Mouse (Mus musculus) 3T3-L1 (cell line): Measurements from ENCODE around the gene Tcf19.
"Not testable (repeated sequence)": the region's sequence is repeated elsewhere in the genome, so short reads cannot be mapped to it uniquely, and the experiment has no call there.

ENCODE experiments used
- DNase-seq: peaks from one replicate; pipeline ENCODE4 v3.0.0-alpha.2; 2015; ENCODE audit warnings: low read depth, low spot score

Tcf19 gene

DNA sequence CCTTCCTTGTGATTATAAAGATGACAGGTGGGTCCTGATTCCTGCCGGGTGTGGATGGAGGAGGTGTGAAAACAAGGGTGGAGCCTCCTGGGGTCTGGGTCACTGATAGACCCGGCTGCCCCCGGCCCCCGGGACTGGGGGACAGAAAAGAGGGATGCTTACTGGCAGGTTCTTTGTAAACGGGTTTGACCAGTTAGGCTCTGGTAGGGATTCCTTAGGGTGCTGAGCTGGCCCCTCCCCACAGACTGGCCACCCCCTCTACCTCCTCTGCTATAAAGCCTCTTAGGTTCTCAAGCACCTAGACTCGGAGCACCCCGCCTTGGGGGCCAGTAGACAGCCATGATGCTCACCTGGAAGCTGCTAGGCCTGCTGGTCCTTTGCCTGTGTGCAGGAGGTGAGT is 16.3 kb upstream of the Tcf19 start, which contains the start of gene Psors1c2:
Gene Psors1c2, plus strand, starts transcription at position 301 of the 400 bp plus-strand sequence.
- no peak for DNase-seq

DNA sequence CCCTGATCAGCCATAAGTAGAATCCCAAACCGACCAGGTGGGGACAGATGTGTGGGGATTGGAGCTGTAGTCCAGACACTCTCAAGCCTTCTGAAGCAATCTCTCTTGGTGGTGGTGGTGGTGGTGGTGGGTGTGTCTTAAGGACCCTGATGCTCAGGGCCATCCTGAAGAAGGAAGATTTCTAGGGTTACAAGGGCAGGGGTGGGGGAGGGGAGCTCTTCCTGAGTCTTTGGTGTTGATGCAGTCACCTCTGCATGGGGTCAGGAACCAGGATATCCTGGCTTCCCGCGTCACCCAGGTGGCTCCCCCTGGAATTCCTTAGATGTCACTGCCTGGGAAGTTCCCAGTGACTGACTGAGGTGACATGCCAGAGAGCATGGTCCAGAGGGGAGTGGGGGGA is 15.7 kb upstream of the Tcf19 start:
- no peak for DNase-seq

DNA sequence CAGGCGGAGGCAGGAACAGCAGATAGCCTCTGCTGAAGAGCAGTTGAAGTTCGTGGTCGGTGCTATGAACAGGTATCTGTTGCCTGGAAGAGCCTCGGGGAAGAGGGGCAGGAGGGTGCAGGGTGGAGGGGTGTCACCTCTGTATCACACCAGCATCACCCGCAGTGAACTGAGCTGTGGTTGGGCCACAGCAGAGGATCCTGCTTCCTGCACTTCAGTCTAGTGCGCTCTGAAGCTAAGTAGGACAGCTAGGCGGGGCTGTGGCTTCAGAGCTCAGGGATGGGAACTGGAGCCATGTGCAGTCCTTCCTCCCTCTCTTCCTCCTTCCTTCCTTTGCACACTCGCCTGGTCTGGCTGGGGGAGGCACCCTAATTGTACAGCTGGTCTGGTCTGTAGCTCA is 10.0 kb upstream of the Tcf19 start:
- DNase-seq: no peak

DNA sequence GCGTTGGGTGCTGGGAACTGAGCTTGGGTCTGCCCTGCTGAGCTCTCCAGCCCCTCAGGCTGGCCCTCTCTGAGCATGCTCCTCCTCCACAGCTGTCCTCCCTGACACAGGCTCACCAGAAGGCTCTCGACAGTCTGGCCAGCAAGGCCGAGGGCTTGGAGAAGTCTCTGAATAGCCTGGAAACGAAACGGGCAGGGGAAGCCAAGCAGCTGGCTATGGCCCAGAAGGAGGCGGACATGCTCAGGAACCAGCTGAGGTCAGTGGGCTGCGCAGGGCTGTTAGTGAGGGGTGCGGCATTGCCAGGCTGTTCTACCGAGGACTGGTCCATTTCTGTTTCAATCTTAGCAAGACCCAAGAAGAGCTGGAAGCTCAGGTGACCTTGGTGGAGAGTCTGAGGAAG is 7.7 kb upstream of the Tcf19 start:
- DNase-seq: no peak

DNA sequence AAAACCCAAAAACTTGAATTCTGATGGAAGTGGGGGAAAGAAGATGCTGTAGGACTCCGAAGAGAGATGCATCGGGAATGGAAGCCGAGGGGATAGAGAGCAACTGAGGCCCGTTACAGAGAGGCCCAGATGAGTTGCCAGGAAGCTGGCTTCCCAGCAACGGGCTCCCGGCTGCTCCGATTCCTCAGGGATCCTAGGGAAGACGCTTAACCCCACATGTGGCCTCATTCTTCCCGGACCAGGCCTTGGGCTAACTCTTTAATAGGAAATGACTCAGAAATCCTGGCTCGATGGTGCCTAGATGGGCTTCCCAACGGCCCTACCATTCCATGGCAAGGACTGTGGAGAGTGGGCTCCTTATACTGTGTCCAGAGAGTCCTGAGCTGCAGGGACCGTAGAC is 902 bp upstream of the Tcf19 start:
- peak; percentile 78 for DNase-seq

- peak; percentile 73 for DNase-seq
Measured at GRCm38 (mm10) chr17:35515911-35516640, 548 bp downstream of the Tcf19 start.

DNA sequence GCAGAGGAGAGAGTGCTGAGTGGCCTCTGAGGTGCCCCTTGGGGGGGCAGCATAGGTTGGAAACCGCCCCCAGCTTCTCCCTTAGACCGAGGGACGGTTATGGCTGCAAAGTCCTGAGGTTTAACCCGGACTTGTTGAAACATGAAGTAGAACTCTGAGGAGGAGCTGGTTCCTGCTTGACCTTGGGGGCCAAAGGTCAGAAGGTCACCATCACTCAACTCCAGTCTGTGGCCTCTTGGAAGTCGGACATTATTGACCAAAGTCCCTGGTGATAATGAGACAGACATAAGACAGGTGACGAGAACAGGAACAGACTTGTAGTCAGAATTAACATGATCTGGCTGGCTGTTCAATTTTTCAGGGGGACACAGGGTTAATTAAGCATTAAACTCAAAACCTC is 1.9 kb downstream of the Tcf19 start:
- DNase-seq: no peak

DNA sequence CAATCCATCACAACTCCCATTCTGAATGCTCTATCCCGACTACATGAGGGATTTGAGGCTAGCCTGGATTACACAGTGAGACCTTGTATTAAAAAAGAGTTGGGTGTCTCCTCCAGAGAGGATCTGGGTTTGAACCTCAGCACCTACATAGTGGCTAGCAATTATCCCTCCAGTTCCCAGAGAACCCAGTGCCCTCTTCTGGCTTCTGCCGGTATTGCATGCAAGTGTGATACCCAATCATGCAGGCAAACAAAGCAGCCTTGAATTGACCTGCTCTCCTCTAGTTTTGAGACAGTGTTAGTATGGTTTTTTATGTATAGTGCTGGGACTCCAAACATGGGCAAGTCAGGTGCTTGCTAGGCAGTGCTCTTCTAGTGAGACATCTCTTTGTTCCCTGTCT is 2.7 kb downstream of the Tcf19 start:
- peak; percentile 92 for DNase-seq

GRCm38 (mm10) chr17:35512916-35513626 is 3.6 kb downstream of the Tcf19 start:
- peak; percentile 68 for DNase-seq

- DNase-seq: no peak
Measured at GRCm38 (mm10) chr17:35509284-35509683, 7.3 kb downstream of the Tcf19 start.

GRCm38 (mm10) chr17:35508279-35508678 is 8.3 kb downstream of the Tcf19 start:
- DNase-seq: not testable (repeated sequence)

- no peak for DNase-seq
Measured at GRCm38 (mm10) chr17:35507556-35508260, 8.9 kb downstream of the Tcf19 start.

DNA sequence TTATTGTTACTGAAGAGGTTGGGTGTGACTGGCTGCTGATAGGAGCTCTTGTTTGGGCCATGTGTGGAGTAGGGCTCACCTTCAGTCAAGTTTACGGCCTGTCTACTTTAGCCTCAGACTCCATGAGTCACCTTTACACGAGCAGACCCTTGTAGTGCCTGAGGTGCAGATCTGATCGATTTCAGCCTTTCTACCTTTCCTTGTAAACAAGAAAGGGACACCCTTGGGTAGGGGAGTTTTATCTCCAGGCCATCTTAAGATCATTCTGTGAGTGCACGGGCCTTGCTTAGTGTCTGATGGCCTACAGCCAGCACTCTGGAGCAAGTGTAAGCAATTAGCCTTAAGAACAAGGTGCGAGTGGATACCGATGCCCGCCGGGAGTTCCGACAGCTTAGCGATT is 9.7 kb downstream of the Tcf19 start:
- no peak for DNase-seq

GRCm38 (mm10) chr17:35505776-35506175 is 10.8 kb downstream of the Tcf19 start, which contains the start of gene Pou5f1:
Gene Pou5f1, plus strand, starts transcription at chr17:35506018.
- DNase-seq: no peak

GRCm38 (mm10) chr17:35504628-35505481 is 11.8 kb downstream of the Tcf19 start:
- no peak for DNase-seq

- DNase-seq: no peak
Measured at GRCm38 (mm10) chr17:35503849-35504248, 12.8 kb downstream of the Tcf19 start.

GRCm38 (mm10) chr17:35502762-35503161 is 13.9 kb downstream of the Tcf19 start:
- DNase-seq: no peak

- DNase-seq: no peak
Measured at GRCm38 (mm10) chr17:35502226-35502625, 14.4 kb downstream of the Tcf19 start.

DNA sequence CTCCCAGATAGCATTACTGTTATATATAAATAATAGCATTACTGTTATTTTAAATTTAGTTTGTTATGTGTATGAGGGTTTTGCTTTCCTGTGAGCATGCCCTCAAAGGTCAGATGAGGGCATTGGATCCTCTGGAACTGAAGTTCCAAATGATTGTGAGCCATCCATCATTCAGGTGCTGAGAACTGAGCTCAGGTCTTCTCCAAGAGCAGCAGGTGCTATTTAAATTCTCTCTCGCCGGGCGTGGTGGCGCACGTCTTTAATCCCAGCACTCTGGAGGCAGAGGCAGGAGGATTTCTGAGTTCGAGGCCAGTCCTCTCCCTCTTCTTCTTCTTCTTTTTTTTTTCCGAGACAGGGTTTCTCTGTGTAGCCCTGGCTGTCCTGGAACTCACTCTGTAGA is 19.5 kb downstream of the Tcf19 start:
- DNase-seq: no peak

- no peak for DNase-seq
Measured at GRCm38 (mm10) chr17:35490320-35490719, 26.3 kb downstream of the Tcf19 start.

DNA sequence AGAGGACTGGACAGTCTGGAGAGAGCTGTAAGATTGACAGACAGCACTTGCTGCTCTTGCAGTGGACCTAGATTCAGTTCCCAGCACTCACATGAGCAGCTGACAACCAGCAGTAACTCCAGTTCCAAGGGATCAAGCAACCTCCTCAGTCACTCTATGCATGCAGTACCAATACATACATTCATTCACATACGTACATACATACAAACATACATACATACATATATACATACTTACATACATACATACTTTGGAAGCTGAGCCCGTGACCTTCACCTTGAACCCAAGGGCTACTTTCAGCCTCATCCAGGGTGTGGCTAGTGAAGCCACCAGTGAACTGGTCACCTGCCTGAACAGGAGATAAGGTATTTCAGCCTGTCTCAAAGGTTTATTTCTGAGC is 28.6 kb downstream of the Tcf19 start:
- no peak for DNase-seq

GRCm38 (mm10) chr17:35486726-35487125 is 29.9 kb downstream of the Tcf19 start:
- no peak for DNase-seq
